Mouse (Mus musculus): ENCODE results near the gene Slc4a5. TPM values are rescaled to one million over a fixed set of nuclear protein-coding genes. Genes with fewer than 3 reads are reported as not detected.

Gene Slc4a5
- total and polyA plus RNA-seq, 3 experiments: 0.04 TPM; not detected in 2

DNA sequence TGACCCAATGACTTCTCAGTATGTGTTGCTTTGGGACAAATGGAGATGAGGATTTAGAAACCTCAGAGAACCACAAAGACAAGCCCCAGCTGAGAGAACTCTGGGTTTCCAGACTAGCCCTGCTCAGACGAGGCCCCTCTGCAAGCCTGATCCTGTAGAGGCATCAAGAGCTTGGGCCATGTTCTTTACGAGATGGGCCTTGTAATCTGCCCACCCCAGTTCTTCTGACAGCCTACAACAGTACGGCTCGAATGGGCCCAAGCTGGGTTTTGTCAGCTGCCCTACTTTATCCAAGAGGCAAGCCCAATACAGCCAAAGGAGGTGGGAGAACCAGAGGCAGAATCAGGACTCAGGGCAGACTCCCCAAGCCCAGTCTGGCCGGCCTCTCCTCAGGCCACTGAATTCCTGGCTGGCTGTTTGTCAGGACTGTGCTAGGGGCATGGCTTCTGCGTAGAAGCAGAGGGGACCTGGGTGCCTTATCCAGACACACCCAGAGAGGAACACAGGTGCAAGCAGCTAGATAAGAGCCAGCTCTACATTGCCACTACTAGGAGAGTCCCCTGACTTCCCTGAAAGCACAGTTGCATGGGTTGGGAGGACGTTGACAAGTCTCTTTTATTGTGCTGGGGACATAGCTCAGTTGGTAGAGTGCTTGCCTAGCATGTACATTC lies 132.0 kb downstream of the Slc4a5 start (continued):
- TF ChIP-seq MEF2A (IDR thresholded peaks at IDR 0.05; ENCODE audit: extremely low read depth, insufficient replicate concordance, low read depth, low read length, poor library complexity, severe bottlenecking) (no peak), EP300 (IDR thresholded peaks at IDR 0.05; ENCODE audit: low read depth in 1 of 2, low read length in 2 of 2) (peak; percentile 93 to 95)

DNA sequence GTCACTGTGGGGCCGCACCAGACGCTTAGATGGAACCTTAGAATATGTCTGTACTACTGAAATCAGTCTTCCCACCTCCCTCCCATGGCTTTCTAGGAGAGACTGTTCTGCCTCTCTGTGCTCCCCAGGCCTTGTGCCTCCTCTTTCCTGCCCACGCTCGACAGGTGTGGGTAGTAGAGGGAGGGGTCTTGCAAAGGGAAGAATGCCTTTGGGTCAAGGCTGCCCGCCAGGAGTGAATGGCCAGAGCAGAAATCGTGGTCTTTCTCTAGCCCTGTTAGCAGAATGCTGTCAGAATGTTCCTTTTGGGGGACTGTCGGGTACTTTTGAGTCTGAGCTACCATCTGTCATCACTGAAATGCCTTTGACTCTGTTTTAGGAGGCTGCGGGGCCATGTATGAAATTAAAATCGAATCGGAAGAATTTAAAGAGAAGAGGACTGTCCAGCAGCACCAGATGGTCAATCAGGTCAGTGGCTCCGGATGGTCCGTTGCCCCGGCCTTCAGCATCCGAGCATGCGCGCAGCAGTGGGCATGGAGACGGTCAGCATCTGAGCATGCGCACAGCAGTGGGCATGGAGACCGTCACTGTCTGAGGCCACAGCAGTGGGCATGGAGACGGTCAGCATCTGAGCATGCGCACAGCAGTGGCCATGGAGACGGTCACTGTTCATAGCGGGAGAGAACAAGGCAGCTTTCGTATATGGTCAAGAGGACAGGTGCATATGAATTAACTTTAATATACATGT lies 133.2 kb downstream of the Slc4a5 start:
- DNase-seq (ENCODE audit: low read depth, low spot score): no peak
- peaks cover 7 to 27% of the 10 kb centered on the region in 2 experiments for H3K36me3 ChIP-seq (ENCODE audit: control insufficient read depth in 1 of 2, insufficient read depth in 2 of 2, low read length in 2 of 2)
- H3K27me3 ChIP-seq (ENCODE audit: control insufficient read depth in 1 of 2, insufficient read depth in 2 of 2, low read length in 2 of 2): no peaks in the 10 kb centered on the region
- H3K9me3 ChIP-seq (replicated peaks; ENCODE audit: insufficient read depth, low read length): no peaks in the 10 kb centered on the region
- no peak for TF ChIP-seq SIN3A (IDR thresholded peaks at IDR 0.05; ENCODE audit: low read length)
- no peak for TF ChIP-seq GATA1 (IDR thresholded peaks at IDR 0.05; ENCODE audit: low read depth, low read length)
- TF ChIP-seq RCOR1 (IDR thresholded peaks at IDR 0.05; ENCODE audit: low read depth, low read length): no peak
- TF ChIP-seq HCFC1 (IDR thresholded peaks at IDR 0.05; ENCODE audit: low read depth, low read length): no peak
- TF ChIP-seq UBTF (IDR thresholded peaks at IDR 0.05; ENCODE audit: borderline replicate concordance, insufficient read depth, low read depth, low read length): no peak
- TF ChIP-seq MYC (IDR thresholded peaks at IDR 0.05; ENCODE audit: low read depth, low read length): no peak
- no peak for TF ChIP-seq KAT2A (conservative IDR thresholded peaks at IDR 0.05; ENCODE audit: low read depth, low read length)
- TF ChIP-seq POLR2AphosphoS2 (IDR thresholded peaks at IDR 0.05; ENCODE audit: low read length): no peak
- TF ChIP-seq MAFK (IDR thresholded peaks at IDR 0.05; ENCODE audit: borderline replicate concordance, low read depth, low read length): no peak
- TF ChIP-seq CHD2 (IDR thresholded peaks at IDR 0.05; ENCODE audit: low read length): no peak
- no peak for TF ChIP-seq USF2 (IDR thresholded peaks at IDR 0.05; ENCODE audit: borderline replicate concordance in 1 of 2, insufficient read depth in 1 of 2, low read depth in 1 of 2, low read length in 2 of 2)
- no peak for TF ChIP-seq ZKSCAN1 (IDR thresholded peaks at IDR 0.05; ENCODE audit: low read depth, low read length)
- TF ChIP-seq JUND (IDR thresholded peaks at IDR 0.05; ENCODE audit: low read depth, low read length): no peak
- TF ChIP-seq E2F4 (IDR thresholded peaks at IDR 0.05; ENCODE audit: borderline replicate concordance, low read depth, low read length): no peak
- no peak for TF ChIP-seq ZMIZ1 (IDR thresholded peaks at IDR 0.05; ENCODE audit: low read depth, low read length)
- TF ChIP-seq MAZ (IDR thresholded peaks at IDR 0.05; ENCODE audit: low read depth, low read length): no peak
- H3K4me3 ChIP-seq (ENCODE audit: control insufficient read depth in 1 of 2, insufficient read depth in 1 of 2, low read depth in 2 of 2, low read length in 2 of 2): no peak overlapping the region; a peak in 1 of 4 replicates
- H3K4me1 ChIP-seq (ENCODE audit: control insufficient read depth in 1 of 2, insufficient read depth in 2 of 2, low read length in 2 of 2): peaks cover 13 to 32% of the 10 kb centered on the region in 2 experiments
- peaks cover 16% of the 10 kb centered on the region for H3K79me2 ChIP-seq (ENCODE audit: control insufficient read depth, insufficient read depth, low read length, poor library complexity)
- H3K27ac ChIP-seq (ENCODE audit: control insufficient read depth, low read depth, low read length): peak overlapping the region; percentile 92
- peak overlapping the region; percentile 53 for H3K9ac ChIP-seq (ENCODE audit: control insufficient read depth, low read depth, low read length, poor library complexity, severe bottlenecking)

Other genes with a start within 250 kb of the Slc4a5 start
- 17.9 and 18.7 TPM in 2 replicates for gene Dok1, start 186.4 kb upstream of the Slc4a5 start, total RNA-seq (2012; rRNA removed)
- gene Dok1, start 186.4 kb upstream of the Slc4a5 start, polyA plus RNA-seq (2012; ENCODE audit: insufficient read depth in 1 of 2, insufficient read length in 2 of 2, low read depth in 1 of 2, low replicate concordance in 2 of 2, missing spikeins in 1 of 2): 10 to 100 TPM in 1 of 2 experiments, not detected in 1; 22.3 TPM
- 0.77 and 0.78 TPM in 2 replicates for gene Loxl3, start 185.7 kb upstream of the Slc4a5 start, total RNA-seq (2012; rRNA removed)
- gene Loxl3, start 185.7 kb upstream of the Slc4a5 start, polyA plus RNA-seq (2012; ENCODE audit: insufficient read depth in 1 of 2, insufficient read length in 2 of 2, low read depth in 1 of 2, low replicate concordance in 2 of 2, missing spikeins in 1 of 2): 1 to 10 TPM in 1 of 2 experiments, not detected in 1; 1.0 TPM
- 206 and 259 TPM in 2 replicates for gene Aup1, start 165.3 kb upstream of the Slc4a5 start, total RNA-seq (2012; rRNA removed)
- gene Aup1, start 165.3 kb upstream of the Slc4a5 start, polyA plus RNA-seq (2012; ENCODE audit: insufficient read depth in 1 of 2, insufficient read length in 2 of 2, low read depth in 1 of 2, low replicate concordance in 2 of 2, missing spikeins in 1 of 2): 100 to 1,000 TPM in 1 of 2 experiments, not detected in 1; 500 TPM
- gene Htra2, start 164.6 kb upstream of the Slc4a5 start, total RNA-seq (2012; rRNA removed): 95.1 and 107 TPM in 2 replicates
- gene Htra2, start 164.6 kb upstream of the Slc4a5 start, polyA plus RNA-seq (2012; ENCODE audit: insufficient read depth in 1 of 2, insufficient read length in 2 of 2, low read depth in 1 of 2, low replicate concordance in 2 of 2, missing spikeins in 1 of 2): 100 to 1,000 TPM in 1 of 2 experiments, not detected in 1; 133 TPM
- 1.3 TPM in 2 replicates for gene Dqx1, start 162.0 kb upstream of the Slc4a5 start, total RNA-seq (2012; rRNA removed)
- gene Dqx1, start 162.0 kb upstream of the Slc4a5 start, polyA plus RNA-seq (2012; ENCODE audit: insufficient read depth in 1 of 2, insufficient read length in 2 of 2, low read depth in 1 of 2, low replicate concordance in 2 of 2, missing spikeins in 1 of 2): 1 to 10 TPM in 1 of 2 experiments, not detected in 1; 3.4 TPM
- gene Tlx2, start 149.5 kb upstream of the Slc4a5 start, total RNA-seq (2012; rRNA removed): not detected in 2 replicates
- gene Tlx2, start 149.5 kb upstream of the Slc4a5 start, polyA plus RNA-seq (2012; ENCODE audit: insufficient read depth in 1 of 2, insufficient read length in 2 of 2, low read depth in 1 of 2, low replicate concordance in 2 of 2, missing spikeins in 1 of 2): not detected
- 18.2 and 19.2 TPM in 2 replicates for gene Pcgf1, start 142.0 kb upstream of the Slc4a5 start, total RNA-seq (2012; rRNA removed)
- 10 to 100 TPM in 1 of 2 experiments, not detected in 1; 25.2 TPM for gene Pcgf1, start 142.0 kb upstream of the Slc4a5 start, polyA plus RNA-seq (2012; ENCODE audit: insufficient read depth in 1 of 2, insufficient read length in 2 of 2, low read depth in 1 of 2, low replicate concordance in 2 of 2, missing spikeins in 1 of 2)
- gene Lbx2, start 133.5 kb upstream of the Slc4a5 start, total RNA-seq (2012; rRNA removed): 0.23 and 0.58 TPM in 2 replicates
- gene Lbx2, start 133.5 kb upstream of the Slc4a5 start, polyA plus RNA-seq (2012; ENCODE audit: insufficient read depth in 1 of 2, insufficient read length in 2 of 2, low read depth in 1 of 2, low replicate concordance in 2 of 2, missing spikeins in 1 of 2): under 1 TPM in 1 of 2 experiments, not detected in 1; 0.85 TPM
- gene Ccdc142, start 118.2 kb upstream of the Slc4a5 start, total RNA-seq (2012; rRNA removed): 3.2 and 5.1 TPM in 2 replicates
- 1 to 10 TPM in 1 of 2 experiments, not detected in 1; 2.2 TPM for gene Ccdc142, start 118.2 kb upstream of the Slc4a5 start, polyA plus RNA-seq (2012; ENCODE audit: insufficient read depth in 1 of 2, insufficient read length in 2 of 2, low read depth in 1 of 2, low replicate concordance in 2 of 2, missing spikeins in 1 of 2)
- 2.2 and 2.5 TPM in 2 replicates for gene Gm42688, start 118.2 kb upstream of the Slc4a5 start, total RNA-seq (2012; rRNA removed)
- 1 to 10 TPM in 1 of 2 experiments, not detected in 1; 4.8 TPM for gene Gm42688, start 118.2 kb upstream of the Slc4a5 start, polyA plus RNA-seq (2012; ENCODE audit: insufficient read depth in 1 of 2, insufficient read length in 2 of 2, low read depth in 1 of 2, low replicate concordance in 2 of 2, missing spikeins in 1 of 2)
- 91.3 and 93.7 TPM in 2 replicates for gene Mrpl53, start 110.8 kb upstream of the Slc4a5 start, total RNA-seq (2012; rRNA removed)
- gene Mrpl53, start 110.8 kb upstream of the Slc4a5 start, polyA plus RNA-seq (2012; ENCODE audit: insufficient read depth in 1 of 2, insufficient read length in 2 of 2, low read depth in 1 of 2, low replicate concordance in 2 of 2, missing spikeins in 1 of 2): 10 to 100 TPM in 1 of 2 experiments, not detected in 1; 63.8 TPM
- gene Mogs, start 104.3 kb upstream of the Slc4a5 start, total RNA-seq (2012; rRNA removed): 167 and 209 TPM in 2 replicates
- gene Mogs, start 104.3 kb upstream of the Slc4a5 start, polyA plus RNA-seq (2012; ENCODE audit: insufficient read depth in 1 of 2, insufficient read length in 2 of 2, low read depth in 1 of 2, low replicate concordance in 2 of 2, missing spikeins in 1 of 2): 100 to 1,000 TPM in 1 of 2 experiments, not detected in 1; 150 TPM
- 35.0 and 42.4 TPM in 2 replicates for gene Wbp1, start 98.3 kb upstream of the Slc4a5 start, total RNA-seq (2012; rRNA removed)
- gene Wbp1, start 98.3 kb upstream of the Slc4a5 start, polyA plus RNA-seq (2012; ENCODE audit: insufficient read depth in 1 of 2, insufficient read length in 2 of 2, low read depth in 1 of 2, low replicate concordance in 2 of 2, missing spikeins in 1 of 2): 10 to 100 TPM in 1 of 2 experiments, not detected in 1; 72.8 TPM
- gene Ino80b, start 94.4 kb upstream of the Slc4a5 start, total RNA-seq (2012; rRNA removed): 25.8 and 30.6 TPM in 2 replicates
- 10 to 100 TPM in 1 of 2 experiments, not detected in 1; 40.9 TPM for gene Ino80b, start 94.4 kb upstream of the Slc4a5 start, polyA plus RNA-seq (2012; ENCODE audit: insufficient read depth in 1 of 2, insufficient read length in 2 of 2, low read depth in 1 of 2, low replicate concordance in 2 of 2, missing spikeins in 1 of 2)
- gene Rtkn, start 84.4 kb upstream of the Slc4a5 start, total RNA-seq (2012; rRNA removed): 5.2 and 5.4 TPM in 2 replicates
- 1 to 10 TPM in 1 of 2 experiments, not detected in 1; 8.3 TPM for gene Rtkn, start 84.4 kb upstream of the Slc4a5 start, polyA plus RNA-seq (2012; ENCODE audit: insufficient read depth in 1 of 2, insufficient read length in 2 of 2, low read depth in 1 of 2, low replicate concordance in 2 of 2, missing spikeins in 1 of 2)
- gene Wdr54, start 63.4 kb upstream of the Slc4a5 start, total RNA-seq (2012; rRNA removed): 3.2 and 3.4 TPM in 2 replicates
- 1 to 10 TPM in 1 of 2 experiments, not detected in 1; 4.6 TPM for gene Wdr54, start 63.4 kb upstream of the Slc4a5 start, polyA plus RNA-seq (2012; ENCODE audit: insufficient read depth in 1 of 2, insufficient read length in 2 of 2, low read depth in 1 of 2, low replicate concordance in 2 of 2, missing spikeins in 1 of 2)
- gene 1700003E16Rik, start 63.4 kb upstream of the Slc4a5 start, total RNA-seq (2012; rRNA removed): 0.15 and 0.23 TPM in 2 replicates
- gene 1700003E16Rik, start 63.4 kb upstream of the Slc4a5 start, polyA plus RNA-seq (2012; ENCODE audit: insufficient read depth in 1 of 2, insufficient read length in 2 of 2, low read depth in 1 of 2, low replicate concordance in 2 of 2, missing spikeins in 1 of 2): under 1 TPM in 1 of 2 experiments, not detected in 1; 0.50 TPM
- 21.9 and 23.3 TPM in 2 replicates for gene Dctn1, start 53.9 kb upstream of the Slc4a5 start, total RNA-seq (2012; rRNA removed)
- gene Dctn1, start 53.9 kb upstream of the Slc4a5 start, polyA plus RNA-seq (2012; ENCODE audit: insufficient read depth in 1 of 2, insufficient read length in 2 of 2, low read depth in 1 of 2, low replicate concordance in 2 of 2, missing spikeins in 1 of 2): 10 to 100 TPM in 1 of 2 experiments, not detected in 1; 81.9 TPM
- gene Mthfd2, start 106.1 kb downstream of the Slc4a5 start, total RNA-seq (2012; rRNA removed): 80.5 and 155 TPM in 2 replicates
- gene Mthfd2, start 106.1 kb downstream of the Slc4a5 start, polyA plus RNA-seq (2012; ENCODE audit: insufficient read depth in 1 of 2, insufficient read length in 2 of 2, low read depth in 1 of 2, low replicate concordance in 2 of 2, missing spikeins in 1 of 2): 100 to 1,000 TPM; 219 to 558 TPM
- gene Mob1a, start 106.2 kb downstream of the Slc4a5 start, total RNA-seq (2012; rRNA removed): 71.2 and 74.7 TPM in 2 replicates
- gene Mob1a, start 106.2 kb downstream of the Slc4a5 start, polyA plus RNA-seq (2012; ENCODE audit: insufficient read depth in 1 of 2, insufficient read length in 2 of 2, low read depth in 1 of 2, low replicate concordance in 2 of 2, missing spikeins in 1 of 2): 100 to 1,000 TPM in 1 of 2 experiments, 10 to 100 TPM in 1; 57.0 to 120 TPM
- gene Bola3, start 129.3 kb downstream of the Slc4a5 start, total RNA-seq (2012; rRNA removed): 48.3 and 55.2 TPM in 2 replicates
- gene Bola3, start 129.3 kb downstream of the Slc4a5 start, polyA plus RNA-seq (2012; ENCODE audit: insufficient read depth in 1 of 2, insufficient read length in 2 of 2, low read depth in 1 of 2, low replicate concordance in 2 of 2, missing spikeins in 1 of 2): 100 to 1,000 TPM in 1 of 2 experiments, not detected in 1; 211 TPM
- gene Tet3, start 239.3 kb downstream of the Slc4a5 start, total RNA-seq (2012; rRNA removed): 11.0 and 11.6 TPM in 2 replicates
- gene Tet3, start 239.3 kb downstream of the Slc4a5 start, polyA plus RNA-seq (2012; ENCODE audit: insufficient read depth in 1 of 2, insufficient read length in 2 of 2, low read depth in 1 of 2, low replicate concordance in 2 of 2, missing spikeins in 1 of 2): 10 to 100 TPM; 22.9 to 35.3 TPM